13 mouse cellular contexts compared by ENCODE assay signal in genomic region chr3:37804941-37805804, GRCm38 (mm10).
A peak's percentile ranks its signal among the peaks of the same experiment; 100 is the strongest.
DNase-seq lines count a peak whose midpoint lies in the region; ATAC-seq and TF ChIP-seq lines count a peak whose summit lies in the region.
"Had no signal": no experiment of that assay in that cellular context is flagged by ENCODE, and none has a peak within 500 bp of the region (broad histone marks: within the 10 kb centered on the region; RNA-seq: fewer than 3 reads in every experiment).

No protein-coding gene starts in this region.

- WGBS in limb, embryonic 12.5 days: 33% methylated on average over 9 of the region's 9 CpGs
- 88% methylated on average over 9 of the region's 9 CpGs for WGBS in limb, embryonic 10.5 days
- WGBS in hindbrain, embryonic 13.5 days: 90% methylated on average over 9 of the region's 9 CpGs

- H3K27me3 ChIP-seq in limb, embryonic 12.5 days: no peaks in the 10 kb centered on the region
- H3K27me3 ChIP-seq in limb, embryonic 10.5 days (ENCODE audit: low read depth, poor library complexity, severe bottlenecking): no peaks in the 10 kb centered on the region
- H3K27me3 ChIP-seq in myocyte (ENCODE audit: control insufficient read depth, insufficient read depth, insufficient read length): no peaks in the 10 kb centered on the region
- no peaks in the 10 kb centered on the region for H3K27me3 ChIP-seq in hindbrain, embryonic 13.5 days

- ATAC-seq in frontal cortex, adult (ENCODE audit: low TSS enrichment): peak; percentile 80
- no peak; the same call in 1 of the 2 replicates for ATAC-seq in limb, embryonic 12.5 days (ENCODE audit: insufficient number of reproducible peaks, insufficient read depth, low FRiP score, low TSS enrichment, low read depth)
- no peak for ATAC-seq in hindbrain, embryonic 13.5 days (ENCODE audit: low FRiP score)
- ATAC-seq: hindbrain, embryonic 16.5 days; liver, postnatal 0 days had no signal

- no peak for TF ChIP-seq POLR2A in myocyte (IDR thresholded peaks at IDR 0.05; ENCODE audit: insufficient read length, low read depth)

- no peak for DNase-seq in frontal cortex, postnatal 14 days (ENCODE audit: low spot score in 2 of 2)
- DNase-seq in limb, embryonic 10.5 days (ENCODE audit: low spot score): no peak
- DNase-seq in layer of hippocampus, adult 2 months (ENCODE audit: low spot score in 2 of 2): peak; percentile 61 to 77
- DNase-seq in adrenal gland, postnatal 36 days: no peak
- DNase-seq: cerebellum, adult 9-11 months; liver, postnatal 0 days had no signal

- peaks cover 25% of the 10 kb centered on the region for H3K4me1 ChIP-seq in limb, embryonic 12.5 days (replicated peaks)
- H3K4me1 ChIP-seq in limb, embryonic 10.5 days: peaks cover 23% of the 10 kb centered on the region
- H3K4me1 ChIP-seq in hindbrain, embryonic 13.5 days (replicated peaks): no peaks in the 10 kb centered on the region
- H3K4me1 ChIP-seq: heart, embryonic 15.5 days had no signal

- TF ChIP-seq CTCF in layer of hippocampus, adult 2 months (conservative IDR thresholded peaks at IDR 0.05): no peak

- H3K36me3 ChIP-seq in limb, embryonic 12.5 days: no peaks in the 10 kb centered on the region
- no peaks in the 10 kb centered on the region for H3K36me3 ChIP-seq in limb, embryonic 10.5 days
- H3K36me3 ChIP-seq in myocyte (ENCODE audit: control insufficient read depth, insufficient read depth): no peaks in the 10 kb centered on the region
- no peaks in the 10 kb centered on the region for H3K36me3 ChIP-seq in hindbrain, embryonic 13.5 days
- H3K36me3 ChIP-seq: heart, embryonic 15.5 days had no signal

- peak overlapping the region; percentile 23 for H3K4me2 ChIP-seq in limb, embryonic 12.5 days
- H3K4me2 ChIP-seq in myocyte (ENCODE audit: low read depth): peak overlapping the region; percentile 13
- no peak overlapping the region for H3K4me2 ChIP-seq in hindbrain, embryonic 13.5 days
- H3K4me2 ChIP-seq: heart, embryonic 15.5 days had no signal

- no peak overlapping the region for H3K9ac ChIP-seq in limb, embryonic 12.5 days (replicated peaks)
- H3K9ac ChIP-seq in hindbrain, embryonic 13.5 days: no peak overlapping the region
- H3K9ac ChIP-seq: heart, embryonic 15.5 days; liver, postnatal 0 days had no signal

- H3K27ac ChIP-seq in limb, embryonic 12.5 days: peak overlapping the region; percentile 66
- H3K27ac ChIP-seq in limb, embryonic 10.5 days: no peak overlapping the region
- H3K27ac ChIP-seq in layer of hippocampus, adult 2 months: peak overlapping the region; percentile 63
- H3K27ac ChIP-seq in hindbrain, embryonic 13.5 days: no peak overlapping the region
- H3K27ac ChIP-seq: heart, embryonic 15.5 days; macrophage had no signal

- H3K9me3 ChIP-seq in limb, embryonic 12.5 days: peaks cover 9% of the 10 kb centered on the region; the same call in 1 of the 2 replicates
- peaks cover 4% of the 10 kb centered on the region; the same call in 1 of the 2 replicates for H3K9me3 ChIP-seq in limb, embryonic 10.5 days (replicated peaks)
- H3K9me3 ChIP-seq in hindbrain, embryonic 13.5 days: peaks cover 10% of the 10 kb centered on the region; the same call in 1 of the 2 replicates
- H3K9me3 ChIP-seq: heart, embryonic 15.5 days had no signal

- no peak overlapping the region for H3ac ChIP-seq in myocyte (ENCODE audit: control insufficient read depth, insufficient read length)

- no peaks in the 10 kb centered on the region for H3K79me2 ChIP-seq in myocyte (ENCODE audit: control insufficient read depth, insufficient read depth)

- no peak overlapping the region for H3K4me3 ChIP-seq in limb, embryonic 12.5 days (replicated peaks)
- no peak overlapping the region for H3K4me3 ChIP-seq in limb, embryonic 10.5 days
- no peak overlapping the region for H3K4me3 ChIP-seq in layer of hippocampus, adult 2 months
- no peak overlapping the region for H3K4me3 ChIP-seq in myocyte
- no peak overlapping the region for H3K4me3 ChIP-seq in hindbrain, embryonic 13.5 days
- H3K4me3 ChIP-seq: heart, embryonic 15.5 days had no signal

TF ChIP-seq in myocyte, 11 proteins besides CTCF, POLR2A, EP300 and RAD21:
- no peak for TF ChIP-seq E2F4 (IDR thresholded peaks at IDR 0.05; ENCODE audit: insufficient read depth)
- TF ChIP-seq MAX (IDR thresholded peaks at IDR 0.05; ENCODE audit: low read depth): no peak
- no peak for TF ChIP-seq MYOD1 (IDR thresholded peaks at IDR 0.05; ENCODE audit: control insufficient read depth in 1 of 3, insufficient read length in 2 of 3, low read depth in 2 of 3)
- no peak for TF ChIP-seq USF1 (IDR thresholded peaks at IDR 0.05; ENCODE audit: low read depth)
- no peak for TF ChIP-seq REST (IDR thresholded peaks at IDR 0.05; ENCODE audit: insufficient read depth, insufficient read length)
- TF ChIP-seq TCF12 (IDR thresholded peaks at IDR 0.05; ENCODE audit: insufficient read depth, poor library complexity, severe bottlenecking): no peak
TF ChIP-seq in myocyte: peak in this region for 0.

Comparison
In these comparisons a context has a peak if more than half of its experiments do, and no peak if none do; other contexts are left out.
1. H3K27ac ChIP-seq: peak in limb, embryonic 12.5 days (single experiment) and layer of hippocampus, adult 2 months (single experiment); none in limb, embryonic 10.5 days (single experiment) and hindbrain, embryonic 13.5 days (single experiment).
2. DNase-seq: peak in layer of hippocampus, adult 2 months (2 of 2); none in frontal cortex, postnatal 14 days (0 of 2), limb, embryonic 10.5 days (single experiment) and adrenal gland, postnatal 36 days (0 of 2).